Comparison of ENCODE assay signal across 11 mouse cellular contexts in genomic region chr11:59346166-59346910, GRCm38 (mm10). TPM values are rescaled to one million over a fixed set of nuclear protein-coding genes. Genes with fewer than 3 reads are reported as not detected.
DNase-seq lines count a peak whose midpoint lies in the region; ATAC-seq lines count a peak whose summit lies in the region.
"Had no signal": no experiment of that assay in that cellular context is flagged by ENCODE, and none has a peak within 500 bp of the region (broad histone marks: within the 10 kb centered on the region; RNA-seq: fewer than 3 reads in every experiment).

No protein-coding gene starts in this region.

- H3K27ac ChIP-seq in heart, embryonic 12.5 days (ENCODE audit: poor library complexity, severe bottlenecking): peak overlapping the region; percentile 22; the same call in 1 of the 2 replicates
- no peak overlapping the region for H3K27ac ChIP-seq in hindbrain, embryonic 10.5 days
- H3K27ac ChIP-seq: hindbrain, postnatal 0 days; liver, embryonic 12.5 days; neural tube, embryonic 12.5 days had no signal

- H3K36me3 ChIP-seq in heart, embryonic 12.5 days: no peaks in the 10 kb centered on the region
- no peaks in the 10 kb centered on the region for H3K36me3 ChIP-seq in hindbrain, embryonic 10.5 days
- H3K36me3 ChIP-seq: liver, embryonic 12.5 days; neural tube, embryonic 12.5 days had no signal

- H3K9ac ChIP-seq in heart, embryonic 12.5 days: no peak overlapping the region
- H3K9ac ChIP-seq: liver, embryonic 12.5 days; neural tube, embryonic 12.5 days had no signal

- DNase-seq in adrenal gland, adult (ENCODE audit: inconsistent age in 2 of 2, low spot score in 1 of 2): peak; percentile 33 to 47
- no peak for DNase-seq in adrenal gland, postnatal 4 days (ENCODE audit: low spot score in 2 of 2)
- DNase-seq in adrenal gland, postnatal 25 days: peak; percentile 43
- DNase-seq in lung, postnatal 10 days: peak; percentile 89
- DNase-seq in hindbrain, embryonic 10.5 days (ENCODE audit: low spot score): no peak
- DNase-seq in kidney, postnatal 36 days: no peak

- H3K27me3 ChIP-seq in heart, embryonic 12.5 days (replicated peaks): 0 out of 2 replicates have a peak, but pooled peaks cover 4% of the 10 kb centered on the region
- 0 out of 2 replicates have a peak, but pooled peaks cover 5% of the 10 kb centered on the region for H3K27me3 ChIP-seq in hindbrain, embryonic 10.5 days (ENCODE audit: insufficient read depth, poor library complexity, severe bottlenecking)
- H3K27me3 ChIP-seq: neural tube, embryonic 12.5 days had no signal

- H3K4me3 ChIP-seq in heart, embryonic 12.5 days: no peak overlapping the region
- no peak overlapping the region for H3K4me3 ChIP-seq in hindbrain, embryonic 10.5 days
- H3K4me3 ChIP-seq: liver, embryonic 12.5 days; neural tube, embryonic 12.5 days had no signal

- H3K4me2 ChIP-seq in heart, embryonic 12.5 days: no peak overlapping the region
- H3K4me2 ChIP-seq: liver, embryonic 12.5 days; neural tube, embryonic 12.5 days had no signal

- H3K4me1 ChIP-seq in heart, embryonic 12.5 days (replicated peaks): peaks cover 19% of the 10 kb centered on the region
- H3K4me1 ChIP-seq in hindbrain, embryonic 10.5 days (replicated peaks): peaks cover 21% of the 10 kb centered on the region
- H3K4me1 ChIP-seq: liver, embryonic 12.5 days had no signal

- no peaks in the 10 kb centered on the region for H3K9me3 ChIP-seq in heart, embryonic 12.5 days (replicated peaks)
- no peaks in the 10 kb centered on the region for H3K9me3 ChIP-seq in hindbrain, embryonic 10.5 days
- H3K9me3 ChIP-seq: liver, embryonic 12.5 days; neural tube, embryonic 12.5 days had no signal

- 51% methylated on average over 11 of the region's 11 CpGs for WGBS in heart, embryonic 12.5 days
- 81% methylated on average over 11 of the region's 11 CpGs for WGBS in hindbrain, embryonic 10.5 days

- peak; percentile 30; the same call in 1 of the 2 replicates for ATAC-seq in heart, embryonic 12.5 days (ENCODE audit: insufficient number of reproducible peaks, low FRiP score)
- ATAC-seq in inflammation-experienced regulatory T-cells, adult 6 months: no peak
- ATAC-seq: hindbrain, postnatal 0 days; liver, embryonic 12.5 days had no signal

RNA-seq across cellular contexts. Expression of gene Prss38, which starts 29.1 kb away (rescaled TPM):
- total RNA-seq in adrenal gland, postnatal 4 days (2021): not detected
- not detected in 2 replicates for total RNA-seq in adrenal gland, postnatal 25 days (2021)
- not detected in 2 replicates for polyA plus RNA-seq in heart, embryonic 12.5 days (2016; fragmentation: Nextera tagmentation; extraction: Ambion mirVana)
- polyA plus RNA-seq in hindbrain, embryonic 10.5 days (2016; fragmentation: Nextera tagmentation; extraction: Ambion mirVana): not detected in 2 replicates
- polyA plus RNA-seq in inflammation-experienced regulatory T-cells, adult 6 months (2017; shearing (Covaris generic)): under 1 TPM in 1 of 3 experiments, not detected in 2; 0.27 TPM
- total RNA-seq: hindbrain, postnatal 0 days had no signal
- polyA plus RNA-seq: hindbrain, postnatal 0 days; liver, embryonic 12.5 days; neural tube, embryonic 12.5 days had no signal

RNA-seq across cellular contexts. Expression of gene Wnt9a, which starts 39.6 kb away (rescaled TPM):
- total RNA-seq in adrenal gland, postnatal 4 days (2021): 1 to 10 TPM; 1.9 to 2.5 TPM
- total RNA-seq in adrenal gland, postnatal 25 days (2021): 1.00 and 1.1 TPM in 2 replicates
- polyA plus RNA-seq in heart, embryonic 12.5 days (2016; fragmentation: Nextera tagmentation; extraction: Ambion mirVana): 4.5 and 5.0 TPM in 2 replicates
- 9.8 and 10.7 TPM in 2 replicates for polyA plus RNA-seq in hindbrain, embryonic 10.5 days (2016; fragmentation: Nextera tagmentation; extraction: Ambion mirVana)
- not detected for polyA plus RNA-seq in inflammation-experienced regulatory T-cells, adult 6 months (2017; shearing (Covaris generic))

RNA-seq across cellular contexts. Expression of gene Wnt3a, which starts 55.8 kb away (rescaled TPM):
- total RNA-seq in adrenal gland, postnatal 4 days (2021): not detected
- not detected in 2 replicates for total RNA-seq in adrenal gland, postnatal 25 days (2021)
- 0.08 TPM in 1 of 2 replicates, not detected in the other for polyA plus RNA-seq in heart, embryonic 12.5 days (2016; fragmentation: Nextera tagmentation; extraction: Ambion mirVana)
- polyA plus RNA-seq in hindbrain, embryonic 10.5 days (2016; fragmentation: Nextera tagmentation; extraction: Ambion mirVana): 14.2 and 18.2 TPM in 2 replicates
- under 1 TPM in 1 of 3 experiments, not detected in 2; 0.24 TPM for polyA plus RNA-seq in inflammation-experienced regulatory T-cells, adult 6 months (2017; shearing (Covaris generic))
- polyA plus RNA-seq: liver, embryonic 12.5 days had no signal

Comparison
In these comparisons a context has a peak if more than half of its experiments do, and no peak if none do; other contexts are left out.
1. DNase-seq: peak in adrenal gland, adult (2 of 2), adrenal gland, postnatal 25 days (single experiment) and lung, postnatal 10 days (single experiment); none in adrenal gland, postnatal 4 days (0 of 2), hindbrain, embryonic 10.5 days (single experiment) and kidney, postnatal 36 days (0 of 2).
2. RNA of gene Wnt3a, which starts 55.8 kb away (polyA plus RNA-seq): 14.2 to 18.2 TPM in hindbrain, embryonic 10.5 days; 0.08 TPM in heart, embryonic 12.5 days and 0.24 TPM in inflammation-experienced regulatory T-cells, adult 6 months; every median in the first group is over 10 times any median in the second.